Mouse (Mus musculus) mouse trophoblast stem cell (cell line): ENCODE results near the gene Stim2.

Experiments
- in situ Hi-C, 2 experiments: fragments of 300-500 bp; cut with MseI, MboI; formaldehyde crosslinking; loops; 2 replicates in 1 of 2; 3 replicates in 1 of 2; pipeline ENCODE4 v1.15.1; 2025

Gene Stim2

DNA sequence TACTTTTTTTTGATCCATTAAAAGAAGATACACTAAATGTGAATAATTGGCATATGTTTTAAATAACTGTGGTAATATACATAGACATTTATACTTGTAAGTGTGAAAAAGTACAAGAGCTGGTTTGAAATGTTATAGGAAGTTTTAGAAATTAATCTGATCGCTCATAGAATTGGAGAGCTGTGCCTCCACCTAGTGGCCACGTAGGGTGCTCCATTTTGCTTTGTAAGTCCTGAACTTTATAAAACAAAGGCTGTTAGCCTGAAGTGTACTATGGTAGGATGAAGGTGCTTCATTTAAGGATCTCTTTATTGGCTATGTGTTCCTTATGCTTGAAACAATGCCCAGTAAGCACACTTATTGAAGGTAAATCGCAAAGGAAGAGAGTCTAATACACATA lies 115.0 kb downstream of the Stim2 start:
- in situ Hi-C loops = loop anchor here (5.0 to 25.0 kb wide), 3 partner anchors 241 to 776 kb away; no protein-coding TSS in a partner anchor

DNA sequence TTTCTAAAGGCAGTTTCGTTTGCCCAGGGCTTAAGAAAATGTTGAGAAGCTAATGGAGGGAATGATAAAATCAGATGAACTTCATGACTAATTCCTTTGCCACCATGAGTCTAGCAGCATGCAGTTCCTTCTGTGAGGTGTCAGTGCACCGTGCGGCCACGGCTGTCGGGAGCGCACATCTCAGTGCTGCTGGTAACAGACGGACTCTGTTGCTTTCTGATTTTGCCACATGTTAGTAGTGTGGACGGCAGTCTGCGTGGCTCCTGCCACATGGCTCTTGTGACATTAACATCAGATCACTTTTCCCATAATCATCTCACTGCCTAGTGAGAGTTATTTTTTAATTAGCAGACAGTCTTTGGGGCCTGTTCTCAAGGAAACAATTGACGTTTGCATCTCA lies 118.2 kb downstream of the Stim2 start:
- in situ Hi-C loops = loop anchor here (25.0 kb wide), 2 partner anchors 429 to 779 kb away; no protein-coding TSS in a partner anchor

DNA sequence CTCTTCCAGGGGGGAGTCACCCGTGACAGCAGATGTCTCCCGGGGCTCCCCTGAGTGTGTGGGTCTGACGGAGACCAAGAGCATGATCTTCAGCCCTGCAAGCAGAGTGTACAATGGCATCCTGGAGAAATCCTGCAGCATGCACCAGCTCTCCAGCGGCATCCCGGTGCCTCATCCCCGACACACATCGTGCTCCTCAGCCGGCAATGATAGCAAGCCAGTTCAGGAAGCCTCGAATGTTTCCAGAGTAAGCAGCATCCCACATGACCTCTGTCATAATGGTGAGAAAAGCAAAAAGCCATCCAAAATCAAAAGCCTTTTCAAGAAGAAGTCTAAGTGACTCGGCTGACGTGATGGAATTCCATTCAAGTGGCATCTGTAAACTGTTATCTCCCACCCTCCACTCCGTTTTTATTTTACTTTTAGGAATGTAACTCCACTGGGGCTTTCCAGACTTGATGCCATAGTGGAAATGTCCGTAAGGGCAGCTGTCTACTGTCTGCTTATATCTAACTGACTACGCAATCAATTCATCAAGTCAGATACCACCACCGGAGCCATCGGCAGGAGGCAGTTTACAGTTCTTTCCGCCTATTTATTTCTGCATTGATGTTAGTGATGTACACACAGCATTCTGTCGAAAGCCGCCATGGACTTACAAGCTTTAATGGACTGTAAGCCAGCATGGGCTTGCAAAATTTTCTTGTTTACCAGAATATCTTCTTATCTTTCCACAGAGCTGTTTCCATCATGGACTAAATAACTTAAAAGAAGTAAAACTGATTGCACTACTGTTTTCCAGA lies 120.3 kb downstream of the Stim2 start:
- in situ Hi-C loops = loop anchor here (25.0 kb wide), 2 partner anchors 431 to 781 kb away; no protein-coding TSS in a partner anchor

- in situ Hi-C loops = no loop called here
Measured at GRCm38 (mm10) chr5:54148091-54148795, 149.9 kb downstream of the Stim2 start.

DNA sequence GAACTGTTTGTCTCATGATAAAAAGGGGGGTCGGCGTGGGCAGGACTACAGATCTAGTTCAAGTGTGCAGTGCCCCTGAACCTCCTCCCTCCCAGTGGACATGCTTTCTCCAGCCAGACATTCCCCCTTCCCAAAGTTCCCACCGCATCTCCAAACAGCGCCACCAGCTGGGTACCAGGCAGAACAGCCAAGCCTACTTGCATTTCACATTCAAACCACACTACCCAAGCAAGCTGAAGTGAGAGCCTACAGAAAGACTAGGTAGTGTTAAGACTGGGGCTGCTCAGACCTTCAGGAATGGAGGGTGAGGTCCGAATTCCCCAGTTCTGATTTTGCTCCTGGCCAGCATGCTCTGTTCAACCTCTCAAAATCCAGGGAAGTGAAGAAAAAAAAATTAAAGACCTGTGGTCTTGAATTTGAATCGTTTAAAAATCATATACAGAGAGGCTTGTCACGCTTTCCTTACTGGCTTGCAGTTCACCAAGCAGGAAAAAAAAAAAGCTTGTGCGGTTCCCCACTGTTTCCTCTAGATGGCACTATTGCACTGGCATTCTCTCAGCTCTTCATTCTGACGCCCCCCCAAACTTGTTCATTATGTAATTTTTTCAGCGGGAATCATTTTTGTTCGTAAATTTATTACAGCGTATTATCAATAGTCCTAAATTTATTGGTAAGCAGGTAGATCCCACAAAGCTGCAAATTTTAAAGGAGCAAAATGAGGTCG lies 156.4 kb downstream of the Stim2 start:
- in situ Hi-C loops = no loop called here

GRCm38 (mm10) chr5:54155227-54155776 lies 157.0 kb downstream of the Stim2 start:
- in situ Hi-C loops = no loop called here

DNA sequence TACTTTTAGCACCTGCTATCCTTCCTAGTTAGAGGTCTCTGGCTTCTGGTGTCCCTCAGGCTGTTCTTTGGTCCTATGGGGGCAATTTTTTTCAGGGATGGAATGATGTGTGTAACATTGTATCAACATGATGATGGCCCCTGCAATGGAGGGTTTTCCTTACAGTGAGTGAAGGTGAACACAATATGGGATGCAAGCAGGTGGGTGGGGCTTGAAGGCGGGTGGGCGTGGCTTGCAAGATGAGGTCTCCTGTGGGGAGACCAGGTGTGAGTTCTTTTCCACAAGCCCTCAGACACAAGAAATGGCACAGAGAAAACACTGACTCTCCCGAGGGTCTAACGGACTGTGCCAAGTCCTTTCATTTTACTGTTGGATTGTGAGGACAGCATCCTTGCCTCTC lies 157.6 kb downstream of the Stim2 start:
- in situ Hi-C loops = no loop called here

DNA sequence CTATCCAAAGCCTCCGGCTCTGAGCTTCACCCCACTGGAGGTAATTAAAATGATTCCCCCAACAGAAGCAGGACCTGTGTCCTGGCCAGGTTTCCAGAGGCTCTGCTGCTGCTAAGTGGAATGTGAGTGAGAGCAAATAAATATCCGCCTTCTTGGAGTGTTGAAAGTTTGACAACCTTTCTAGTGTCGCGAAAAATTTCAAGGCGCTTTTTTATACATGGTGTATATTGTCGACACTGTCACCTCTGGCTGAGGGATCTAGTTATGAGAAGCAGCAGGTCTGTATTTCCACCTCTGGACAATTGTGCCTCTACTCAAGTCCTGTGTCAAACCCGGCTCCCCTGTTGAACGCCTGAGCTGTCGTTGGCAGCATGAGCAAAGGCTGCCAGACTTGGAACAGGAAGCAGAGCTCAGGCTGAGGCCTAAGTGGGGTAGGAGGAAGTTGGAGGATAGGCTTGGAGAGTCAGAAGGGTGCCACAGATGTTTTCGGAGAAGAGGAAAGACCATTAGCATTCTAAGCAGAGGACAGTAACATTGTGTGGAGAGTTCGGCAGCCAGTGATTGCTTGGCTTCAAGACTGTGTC lies 158.7 kb downstream of the Stim2 start:
- in situ Hi-C loops = no loop called here

- in situ Hi-C loops = no loop called here
Measured at GRCm38 (mm10) chr5:54158230-54158629, 159.9 kb downstream of the Stim2 start.

DNA sequence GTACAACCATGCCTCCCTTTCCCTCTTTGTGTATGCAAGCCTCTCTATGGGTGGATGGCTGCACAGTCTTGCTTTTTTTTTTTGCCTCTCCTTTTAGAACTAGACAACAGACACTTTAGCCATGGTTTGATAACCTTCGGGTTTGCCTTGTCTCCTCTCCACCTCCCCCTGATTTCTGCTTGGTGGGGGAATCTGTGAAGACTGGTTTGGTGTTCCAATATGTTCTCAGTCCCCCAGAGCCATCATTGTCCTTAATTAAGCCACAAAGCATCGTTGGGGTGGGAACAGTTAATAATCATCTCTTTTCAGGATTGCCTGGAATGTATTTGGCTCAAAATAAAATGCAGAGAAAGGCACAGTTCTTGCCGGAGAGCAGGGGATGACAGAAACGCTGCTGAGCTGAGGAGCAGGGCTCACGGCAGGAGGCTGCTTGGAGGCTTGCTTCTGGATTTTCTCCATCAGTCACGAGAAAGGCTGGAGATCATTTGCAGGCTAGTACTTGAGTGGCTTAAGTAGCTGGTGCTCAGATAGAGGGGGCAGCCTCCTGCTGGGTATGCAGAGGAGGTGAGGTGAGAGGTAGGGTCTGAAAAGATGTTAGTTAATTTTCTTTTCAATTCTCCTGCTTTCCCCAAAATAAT lies 161.0 kb downstream of the Stim2 start:
- in situ Hi-C loops = no loop called here

- in situ Hi-C loops = no loop called here
Measured at GRCm38 (mm10) chr5:54160561-54160960, 162.3 kb downstream of the Stim2 start.

DNA sequence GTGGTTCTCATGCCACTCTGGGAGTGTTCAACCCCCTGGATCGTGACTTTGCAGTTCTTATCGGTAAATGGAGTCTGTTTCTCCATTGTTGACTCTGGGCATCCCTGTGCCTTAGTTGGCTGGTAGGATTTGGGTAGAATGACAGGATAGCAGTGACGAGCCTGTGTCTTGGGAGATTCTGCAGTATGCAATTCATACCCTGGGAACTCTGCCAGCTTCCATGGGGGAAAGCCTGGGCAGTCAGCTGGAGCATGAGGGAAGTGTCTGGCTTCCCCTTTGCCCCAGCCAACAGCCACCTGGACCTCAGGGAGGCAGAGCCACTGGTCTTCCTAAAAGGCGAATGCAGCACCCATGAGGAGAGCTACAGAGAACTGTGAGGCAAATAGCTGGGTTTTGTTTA lies 165.6 kb downstream of the Stim2 start:
- in situ Hi-C loops = no loop called here
